Mouse (Mus musculus) cortical plate, adult 2 months (tissue): Measurements from ENCODE around the gene Ttc23.

Source experiments
- CTCF ChIP-seq: fragments of 200-500 bp; IDR thresholded peaks from 2 replicates; pipeline ENCODE4 v1.5.1; 2011; ENCODE audit warnings: mild to moderate bottlenecking, control low read depth, low read length; ENCODE audit not compliant: insufficient read depth; ENCODE audit errors: extremely low read depth
- POLR2A ChIP-seq: fragments of 200-500 bp; IDR thresholded peaks from 2 replicates; pipeline ENCODE4 v1.6.1; 2011; ENCODE audit warnings: mild to moderate bottlenecking, low read length, control low read depth; ENCODE audit not compliant: insufficient read depth; ENCODE audit errors: extremely low read depth

- TF ChIP-seq CTCF (no peak), POLR2A (no peak)
These were observed 33.9 kb downstream of the Ttc23 start for GRCm38 (mm10) chr7:67681078-67681477.
